Mouse (Mus musculus): ENCODE measurements around the gene Npw.

DNA sequence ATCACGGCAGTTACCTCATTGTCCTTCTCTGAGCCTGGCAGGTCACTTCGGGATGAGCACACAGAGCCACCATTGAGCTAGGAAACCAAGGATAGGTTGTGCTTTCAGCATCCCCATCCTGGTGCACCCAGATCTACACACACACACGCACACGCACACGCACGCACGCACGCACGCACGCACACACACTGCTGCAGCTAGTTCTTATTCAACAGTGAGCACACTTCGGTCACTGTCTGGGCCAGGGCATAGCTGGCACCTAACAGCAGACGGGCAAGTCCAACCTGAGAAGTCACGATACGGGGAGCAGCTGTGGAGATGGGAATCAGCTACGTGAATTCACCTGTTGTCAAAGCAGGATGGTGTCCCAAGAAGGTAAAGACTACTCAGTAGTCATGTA is 17.7 kb downstream of the Npw start:
- TF ChIP-seq CTCF (IDR thresholded peaks at IDR 0.05; ENCODE audit: extremely low read depth, insufficient read depth, insufficient read length, insufficient replicate concordance), result no peak
- TF ChIP-seq POLR2A (IDR thresholded peaks at IDR 0.05; ENCODE audit: low read depth, low read length), result no peak

Data from spleen, adult 2 months (tissue).